Mouse (Mus musculus) left cerebral cortex, postnatal 4 days (tissue): ENCODE measurements at regions not wholly inside any gene's neighbourhood (a gene's known extent, or its start where the extent isn't known, plus 50 kb on each side); places are given as distances from the start of the nearest gene placed in this dataset.
A peak's percentile ranks its signal among the peaks of the same experiment; 100 is the strongest.
"Not testable (repeated sequence)": the region's sequence is repeated elsewhere in the genome, so short reads cannot be mapped to it uniquely, and the experiment has no call there.

ENCODE experiments used
- DNase-seq: peaks from one replicate; pipeline ENCODE4 v3.0.0-alpha.2; 2022
- intact Hi-C: fragments of 180-260 bp; cut with DNase I; formaldehyde crosslinking; loops from one replicate; pipeline ENCODE4 v1.15.1; 2025

GRCm38 (mm10) chr16:80893761-80894160 lies 306.7 kb upstream of the Ncam2 start:
- DNase-seq, result no peak
- intact Hi-C loops, result no loop called here

DNA sequence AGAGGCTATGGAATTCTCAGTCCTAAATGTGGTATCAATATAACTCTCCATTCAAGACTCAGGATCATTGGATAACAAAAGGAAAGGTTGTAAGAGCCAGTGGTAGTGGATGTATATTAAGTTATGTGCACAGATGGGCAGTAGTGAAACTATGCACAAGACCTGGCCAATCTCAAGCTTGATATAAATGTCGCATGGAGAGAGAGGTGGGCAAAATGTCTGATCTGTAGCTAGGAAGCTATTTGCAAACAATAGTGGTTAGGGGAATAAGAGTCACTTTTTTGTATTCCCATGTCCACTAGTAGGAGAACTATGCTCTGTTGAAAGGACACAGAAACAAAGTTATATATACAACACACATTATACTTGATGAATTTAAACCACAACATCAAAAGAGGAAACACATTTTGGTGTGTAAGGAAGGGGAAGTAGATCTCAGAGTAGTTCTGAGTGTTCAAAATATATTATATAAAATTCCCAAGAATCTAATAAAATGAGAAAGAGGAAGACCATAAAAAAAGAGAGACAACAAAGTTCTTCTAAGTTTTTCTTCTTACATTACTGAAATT lies 279.7 kb upstream of the Ncam2 start:
- DNase-seq, result no peak
- intact Hi-C loops, result no loop called here

GRCm38 (mm10) chr16:80931017-80931416 lies 269.5 kb upstream of the Ncam2 start:
- no peak for DNase-seq
- intact Hi-C loops, result no loop called here

- DNase-seq, result no peak
- intact Hi-C loops, result no loop called here
These were observed 269.0 kb upstream of the Ncam2 start for GRCm38 (mm10) chr16:80931477-80931876.

- intact Hi-C loops, result no loop called here
- no peak for DNase-seq
These were observed 264.8 kb upstream of the Ncam2 start for GRCm38 (mm10) chr16:80935741-80936140.

GRCm38 (mm10) chr16:80962141-80962540 lies 238.4 kb upstream of the Ncam2 start:
- DNase-seq, result no peak
- intact Hi-C loops, result no loop called here

DNA sequence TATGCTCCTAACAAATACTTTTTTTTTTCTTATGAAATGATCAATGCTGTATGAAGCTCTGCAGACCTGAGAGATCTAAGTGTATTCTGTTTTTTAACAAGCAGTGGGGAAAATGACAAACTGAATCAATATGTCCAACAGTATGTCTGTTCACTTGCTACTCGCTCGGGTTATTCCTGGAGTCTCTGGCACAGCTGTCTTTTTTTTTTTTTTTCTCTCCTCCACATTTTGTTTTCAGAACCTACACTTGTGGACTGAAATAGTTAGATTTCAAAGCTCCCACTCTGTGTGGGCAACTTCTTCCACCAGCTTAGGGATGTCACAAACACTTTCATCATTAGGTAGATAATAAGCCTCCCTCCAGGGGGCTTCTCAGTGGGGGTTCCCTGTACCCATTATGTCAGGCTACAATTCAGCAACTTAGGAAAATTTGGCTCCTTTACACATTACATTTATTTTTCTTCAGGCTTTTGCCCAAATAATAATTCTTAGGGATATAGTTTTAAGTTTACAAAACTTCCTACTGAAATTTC lies 218.9 kb upstream of the Ncam2 start:
- peak; percentile 17 for DNase-seq
- intact Hi-C loops, result no loop called here

GRCm38 (mm10) chr16:80987816-80988215 lies 212.7 kb upstream of the Ncam2 start:
- intact Hi-C loops, result no loop called here
- DNase-seq, result no peak

- DNase-seq, intact Hi-C loops: not testable (repeated sequence)
These were observed 163.7 kb upstream of the Ncam2 start for GRCm38 (mm10) chr16:81036831-81037230.

DNA sequence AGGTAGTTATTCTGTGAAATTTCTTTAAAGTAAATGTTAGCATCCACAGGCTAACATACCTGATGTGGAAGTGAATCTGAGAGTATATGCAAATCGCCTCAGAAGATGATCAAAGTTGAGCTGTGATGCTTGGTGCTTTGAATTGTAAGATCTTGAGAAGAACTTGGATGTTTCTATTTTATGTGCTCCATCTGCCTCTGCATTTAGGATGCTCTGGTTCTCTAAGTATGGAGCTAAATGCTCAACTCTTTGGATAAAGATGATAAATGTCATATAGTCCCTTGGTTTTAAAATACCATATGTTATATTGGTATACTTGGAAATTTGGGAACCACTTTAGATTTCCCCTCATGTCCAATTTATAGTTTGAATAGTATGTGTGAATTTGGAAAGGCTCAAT lies 159.2 kb upstream of the Ncam2 start:
- DNase-seq, result no peak
- intact Hi-C loops, result no loop called here

- no peak for DNase-seq
- intact Hi-C loops, result no loop called here
These were observed 154.8 kb upstream of the Ncam2 start for GRCm38 (mm10) chr16:81045686-81046085.

DNA sequence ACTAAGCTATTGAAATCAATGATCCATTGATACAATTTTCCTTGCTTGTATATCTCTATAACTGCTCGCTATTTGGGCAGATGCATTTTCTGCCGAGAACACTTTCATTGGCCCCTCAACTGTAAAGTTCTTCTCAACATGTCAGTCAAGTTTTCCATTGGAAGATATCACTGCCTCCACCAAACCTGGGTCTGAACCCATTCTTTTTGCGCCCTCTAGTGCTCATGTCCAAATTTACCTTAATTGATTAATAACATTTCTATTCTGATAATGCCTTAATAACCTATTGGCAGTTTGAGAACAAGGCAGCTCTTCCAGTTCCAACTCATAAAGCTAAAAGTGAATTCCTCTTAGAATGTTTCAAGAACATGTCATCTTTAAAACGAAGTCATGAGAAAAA lies 132.2 kb upstream of the Ncam2 start:
- DNase-seq, result no peak
- intact Hi-C loops, result no loop called here
